Mouse (Mus musculus) intestine, postnatal 0 days (tissue): ENCODE data around the gene Tdrd5. TPM values are rescaled to one million over a fixed set of nuclear protein-coding genes. Genes with fewer than 3 reads are reported as not detected.

ENCODE experiments used
- ATAC-seq: fragments of 200-750 bp; cut with Nextera tagmentation; 2 replicates; pipeline ENCODE4 v1.8.0; 2017; ENCODE audit warnings: mild to moderate bottlenecking, moderate TSS enrichment, moderate library complexity
- H3K27ac ChIP-seq: fragments of 300-500 bp; sonication (generic); 2 replicates; pipeline ENCODE4 v1.5.1; 2014; ENCODE audit warnings: mild to moderate bottlenecking, low read depth, low read length, moderate library complexity
- H3K27me3 ChIP-seq: fragments of 300-500 bp; sonication (generic); replicated peaks from 2 replicates; pipeline ENCODE4 v1.6.1; 2014; ENCODE audit warnings: low read length, mixed read lengths; ENCODE audit not compliant: control insufficient read depth, insufficient read depth
- H3K36me3 ChIP-seq: fragments of 300-500 bp; sonication (generic); 2 replicates; pipeline ENCODE4 v1.6.1; 2014; ENCODE audit warnings: mild to moderate bottlenecking, moderate library complexity; ENCODE audit not compliant: control insufficient read depth, insufficient read depth
- H3K4me1 ChIP-seq: fragments of 300-500 bp; sonication (generic); replicated peaks from 2 replicates; pipeline ENCODE4 v1.6.1; 2014; ENCODE audit warnings: antibody characterized with exemption, low read length, mixed read lengths; ENCODE audit not compliant: control insufficient read depth, insufficient read depth
- H3K4me2 ChIP-seq: fragments of 300-500 bp; sonication (generic); replicated peaks from 2 replicates; pipeline ENCODE4 v1.6.1; 2014; ENCODE audit warnings: low read depth, mild to moderate bottlenecking, moderate library complexity
- H3K4me3 ChIP-seq: fragments of 300-500 bp; sonication (generic); 2 replicates; pipeline ENCODE4 v1.5.1; 2014; ENCODE audit warnings: low read depth, low read length
- H3K9ac ChIP-seq: fragments of 300-500 bp; sonication (generic); 2 replicates; pipeline ENCODE4 v1.6.1; 2014; ENCODE audit warnings: mild to moderate bottlenecking, low read depth, low read length
- H3K9me3 ChIP-seq: fragments of 300-500 bp; sonication (generic); 2 replicates; pipeline ENCODE4 v1.6.1; 2016; ENCODE audit warnings: mixed run types; ENCODE audit not compliant: control insufficient read depth
- CTCF ChIP-seq: sonication (generic); IDR thresholded peaks from 2 replicates; pipeline ENCODE4 v1.5.1; 2016; ENCODE audit warnings: low read depth, mild to moderate bottlenecking, control low read depth, antibody characterized with exemption, moderate library complexity
- WGBS: fragments of 180-500 bp; shearing (Covaris S2); extraction: QIAGEN DNeasy Blood & Tissue Kit; methylation state at CpG from one replicate; pipeline ENCODE4 v1.1.7; 2014; 5-methylcytosine and 5-hydroxymethylcytosine counted together
- polyA plus RNA-seq: library from polyadenylated mRNA; unstranded; fragments of >200 nt; fragmentation: Nextera tagmentation; extraction: Ambion mirVana; gene quantifications from 2 replicates; pipeline ENCODE4 v1.2.1, GENCODE M21; 2015

Gene Tdrd5
- polyA plus RNA-seq, 1 experiment from 2014 or later: 0.64 TPM

DNA sequence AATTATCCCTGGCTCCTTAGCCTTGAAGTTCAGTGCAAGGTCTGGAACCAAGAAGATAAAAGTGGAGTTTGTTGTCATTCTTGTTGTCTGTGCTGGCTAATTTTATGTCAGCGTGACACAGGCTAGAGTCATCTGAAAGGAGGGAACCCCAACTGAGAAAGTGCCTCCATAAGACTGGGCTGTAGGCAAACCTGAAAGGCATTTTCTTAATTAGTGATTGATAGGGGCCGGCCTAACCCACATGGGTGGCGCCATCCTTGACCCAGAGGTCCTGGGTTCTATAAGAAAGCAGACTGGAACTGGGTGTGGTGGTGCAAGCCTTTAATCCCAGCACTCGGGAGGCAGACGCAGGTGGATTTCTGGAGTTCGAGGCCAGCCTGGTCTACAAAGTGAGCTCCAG, 72.3 kb downstream of the Tdrd5 start:
- TF ChIP-seq CTCF: no peak
- no peak overlapping the region for H3K4me2 ChIP-seq
- no peaks in the 10 kb centered on the region for H3K4me1 ChIP-seq
- no peaks in the 10 kb centered on the region for H3K36me3 ChIP-seq
- H3K27ac ChIP-seq: no peak overlapping the region
- ATAC-seq: no peak
- no peak overlapping the region for H3K9ac ChIP-seq
- H3K9me3 ChIP-seq: no peaks in the 10 kb centered on the region
- no peak overlapping the region for H3K4me3 ChIP-seq
- no peaks in the 10 kb centered on the region for H3K27me3 ChIP-seq
- 88% methylated on average over 6 of the region's 6 CpGs for WGBS

DNA sequence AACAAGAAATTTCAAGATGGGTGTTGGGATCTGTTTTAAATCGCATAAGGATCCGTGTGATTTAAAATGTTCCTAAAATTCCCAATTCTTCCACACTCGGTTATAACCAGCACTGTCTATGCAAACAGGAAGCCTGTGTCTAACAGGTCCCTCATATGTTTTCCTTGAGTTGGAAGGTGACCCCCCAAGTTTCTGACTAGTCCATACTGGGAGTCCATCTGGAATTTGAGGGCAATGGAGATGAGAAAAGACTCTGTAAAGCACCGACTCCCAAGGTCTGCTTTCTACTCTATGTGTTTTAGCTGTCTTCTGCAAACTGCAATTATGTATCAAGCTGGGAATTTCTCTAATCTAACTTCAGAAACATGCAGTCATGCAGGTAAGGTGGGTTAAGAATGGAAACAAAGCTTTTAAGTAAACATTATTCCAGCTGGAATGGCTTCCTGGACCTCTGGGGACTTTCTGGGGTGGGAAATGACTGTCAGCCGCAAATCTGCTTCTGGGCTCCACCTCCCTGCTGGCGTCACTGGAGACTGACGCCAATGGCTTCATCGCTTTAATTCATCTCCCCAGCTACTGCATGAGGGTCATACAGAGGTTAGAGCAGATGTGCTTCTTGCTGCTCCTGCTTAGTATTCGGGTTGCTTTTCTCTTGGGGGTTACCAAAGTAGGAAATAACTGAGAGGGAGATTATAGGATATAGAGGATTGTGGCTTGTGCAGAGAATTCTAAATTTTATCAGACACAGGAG, 73.0 kb downstream of the Tdrd5 start:
- no peaks in the 10 kb centered on the region for H3K27me3 ChIP-seq
- no peak overlapping the region for H3K4me3 ChIP-seq
- no peak overlapping the region for H3K9ac ChIP-seq
- H3K9me3 ChIP-seq: no peaks in the 10 kb centered on the region
- whole genome bisulfite sequencing: 29% methylated on average over 9 of the region's 9 CpGs
- H3K36me3 ChIP-seq: no peaks in the 10 kb centered on the region
- no peaks in the 10 kb centered on the region for H3K4me1 ChIP-seq
- no peak overlapping the region for H3K27ac ChIP-seq
- no peak for ATAC-seq
- TF ChIP-seq CTCF: 0 out of 2 replicates have a peak, but pooled peaks have one; percentile 6
- no peak overlapping the region for H3K4me2 ChIP-seq

DNA sequence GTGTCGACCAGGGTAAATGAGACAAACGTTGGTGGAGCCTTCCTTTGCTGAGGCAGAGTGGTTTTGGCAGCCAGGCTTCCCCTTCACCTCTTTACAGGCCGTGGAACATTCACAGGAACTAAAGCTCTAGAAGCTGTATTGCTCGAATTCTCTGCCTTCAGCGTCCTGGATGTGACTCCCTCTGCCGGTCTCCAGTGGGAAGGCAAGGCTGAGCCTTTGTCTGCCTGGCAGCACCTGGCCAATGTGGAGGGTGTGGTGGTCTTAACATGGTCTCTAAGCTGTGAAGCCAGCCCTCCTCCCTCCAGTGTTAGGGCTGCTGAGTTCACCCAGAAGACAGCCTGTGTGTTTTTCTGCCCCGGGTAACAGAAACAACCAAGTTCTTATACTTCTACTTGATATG, 74.0 kb downstream of the Tdrd5 start:
- peak; percentile 84 for TF ChIP-seq CTCF
- Histone ChIP-seq H3K27me3 (no peaks in the 10 kb centered on the region), H3K4me2 (no peak overlapping the region), H3K9me3 (no peaks in the 10 kb centered on the region), H3K4me3 (no peak overlapping the region), H3K9ac (no peak overlapping the region), H3K4me1 (no peaks in the 10 kb centered on the region), H3K36me3 (no peaks in the 10 kb centered on the region), H3K27ac (no peak overlapping the region)
- 29% methylated on average over 7 of the region's 7 CpGs for WGBS
- ATAC-seq: no peak

DNA sequence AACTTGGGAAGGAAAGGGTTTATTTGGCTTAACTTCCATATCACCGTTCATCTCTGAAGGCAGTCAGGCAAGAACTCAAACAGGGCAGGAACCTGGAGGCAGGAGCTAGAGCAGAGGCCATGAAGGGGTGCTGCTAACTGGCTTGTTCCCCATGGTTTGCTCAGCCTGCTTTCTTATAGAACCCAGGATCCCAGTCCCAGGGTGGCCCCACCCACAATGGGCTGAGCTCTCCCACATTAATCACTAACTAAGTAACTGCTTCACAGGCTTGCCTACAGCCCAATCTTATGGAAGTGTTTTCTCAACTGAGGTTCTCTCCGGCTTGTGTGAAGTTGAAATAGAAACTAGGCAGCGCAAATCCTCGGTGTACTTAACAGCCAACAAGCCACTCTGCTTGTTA, 74.7 kb downstream of the Tdrd5 start:
- no peaks in the 10 kb centered on the region for H3K27me3 ChIP-seq
- no peak overlapping the region for H3K9ac ChIP-seq
- ATAC-seq: no peak
- no peaks in the 10 kb centered on the region for H3K9me3 ChIP-seq
- H3K4me1 ChIP-seq: no peaks in the 10 kb centered on the region
- TF ChIP-seq CTCF: no peak
- WGBS: 65% methylated on average over 4 of the region's 4 CpGs
- no peak overlapping the region for H3K4me2 ChIP-seq
- no peak overlapping the region for H3K4me3 ChIP-seq
- no peaks in the 10 kb centered on the region for H3K36me3 ChIP-seq
- no peak overlapping the region for H3K27ac ChIP-seq

DNA sequence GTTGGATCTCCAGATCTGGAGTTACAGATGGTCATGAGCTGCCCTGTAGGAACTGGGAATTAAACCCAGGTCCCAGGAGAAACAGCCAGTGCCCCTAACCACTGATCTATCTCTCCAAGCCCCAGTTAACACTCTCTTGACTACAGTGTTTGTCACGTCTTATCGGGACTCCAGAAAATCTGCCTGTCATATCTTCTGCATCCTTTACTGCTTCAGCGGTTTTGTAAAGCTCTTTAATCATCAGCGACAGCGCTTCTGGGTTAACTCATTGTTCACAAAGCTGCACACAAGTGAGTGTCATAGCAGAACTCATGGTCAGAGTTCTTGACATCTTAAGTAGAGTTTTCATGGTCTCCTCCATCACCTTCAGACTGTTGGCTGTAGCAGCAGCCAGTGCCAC, 76.6 kb downstream of the Tdrd5 start:
- 72% methylated on average over 5 of the region's 5 CpGs for WGBS
- Histone ChIP-seq H3K4me2 (no peak overlapping the region), H3K9me3 (no peaks in the 10 kb centered on the region), H3K27me3 (no peaks in the 10 kb centered on the region), H3K27ac (no peak overlapping the region), H3K4me3 (no peak overlapping the region), H3K4me1 (peaks cover 6% of the 10 kb centered on the region; the same call in 1 of the 2 replicates), H3K36me3 (no peaks in the 10 kb centered on the region), H3K9ac (no peak overlapping the region)
- no peak for TF ChIP-seq CTCF
- ATAC-seq: no peak

DNA sequence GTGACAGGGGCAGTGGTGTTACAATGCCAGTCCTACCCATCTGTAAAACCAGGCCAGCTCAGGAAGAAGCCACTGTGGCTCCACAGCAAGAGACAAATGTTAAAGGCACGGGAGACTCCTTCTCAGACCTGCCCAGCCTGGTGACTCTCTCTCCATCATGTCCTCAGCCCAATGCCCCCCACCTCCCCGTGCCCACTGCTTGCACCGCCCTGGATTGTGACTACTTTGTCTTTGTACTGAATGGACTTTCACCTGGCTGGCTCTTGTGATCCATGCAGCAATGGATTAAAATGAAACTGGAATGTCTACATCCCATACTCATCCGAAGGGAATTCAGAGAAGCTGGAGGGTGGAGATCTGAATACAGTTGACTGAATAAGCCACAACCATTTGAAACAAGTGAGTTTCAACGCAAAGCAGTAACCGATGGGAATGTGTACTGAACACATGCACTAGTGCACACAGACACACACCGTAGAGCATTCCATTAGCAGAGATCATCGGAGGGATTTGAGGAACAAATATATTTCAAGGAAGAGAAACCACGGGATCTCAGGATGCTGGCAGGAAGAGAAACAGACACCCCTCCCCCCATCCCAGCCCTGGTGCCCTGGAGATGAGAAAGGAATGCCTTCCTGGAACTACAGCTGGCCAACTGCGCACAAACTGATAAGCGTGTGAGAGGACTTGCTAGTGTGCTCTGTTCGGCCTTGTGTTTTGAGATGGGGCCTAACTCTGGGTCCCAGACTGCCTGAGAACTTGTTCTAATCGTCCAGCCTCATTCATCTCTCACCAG, 81.1 kb downstream of the Tdrd5 start:
- no peak overlapping the region; the same call in 1 of the 2 replicates for H3K27ac ChIP-seq

More for the DNA sequence above, 81.1 kb downstream of the Tdrd5 start:
- ATAC-seq: peak; percentile 56; the same call in 1 of the 2 replicates
- no peak overlapping the region for H3K4me2 ChIP-seq
- no peak for TF ChIP-seq CTCF
- no peaks in the 10 kb centered on the region for H3K36me3 ChIP-seq
- H3K4me1 ChIP-seq: peaks cover 6% of the 10 kb centered on the region; the same call in 1 of the 2 replicates
- H3K9ac ChIP-seq: no peak overlapping the region; the same call in 1 of the 2 replicates
- 45% methylated on average over 13 of the region's 13 CpGs for WGBS
- H3K9me3 ChIP-seq: no peaks in the 10 kb centered on the region
- no peaks in the 10 kb centered on the region for H3K27me3 ChIP-seq
- H3K4me3 ChIP-seq: no peak overlapping the region
